Mouse (Mus musculus) CH12.LX (cell line): ENCODE data around the gene Cyp8b1. TPM values are rescaled to one million over a fixed set of nuclear protein-coding genes. Genes with fewer than 3 reads are reported as not detected.

ENCODE experiments used
- DNase-seq: peaks from one replicate; pipeline ENCODE4 v3.0.0-alpha.2; 2013; ENCODE audit errors: extremely low read depth
- H3K27ac ChIP-seq: 2 replicates; pipeline ENCODE4 v1.5.1; 2012; ENCODE audit warnings: low read depth, mild to moderate bottlenecking, control low read depth, moderate library complexity; ENCODE audit not compliant: insufficient read depth
- H3K27me3 ChIP-seq: replicated peaks from 2 replicates; pipeline ENCODE3; 2012; ENCODE audit warnings: inconsistent platforms
- H3K36me3 ChIP-seq, 2 experiments: replicated peaks in 1 of 2; 2 replicates each; pipeline versions ENCODE3 to v1.6.1; 2012; ENCODE audit warnings: inconsistent platforms in 1 of 2, low read length in 1 of 2, mild to moderate bottlenecking in 1 of 2, mixed read lengths in 1 of 2, moderate library complexity in 1 of 2; ENCODE audit not compliant: control insufficient read depth in 1 of 2, insufficient read depth in 1 of 2
- H3K4me1 ChIP-seq, 2 experiments: 2 replicates each; pipeline ENCODE4 v1.6.1; 2012; ENCODE audit warnings: inconsistent platforms in 1 of 2, moderate library complexity in 1 of 2; ENCODE audit not compliant: insufficient read depth in 2 of 2, control insufficient read depth in 1 of 2
- H3K4me2 ChIP-seq: 2 replicates; pipeline ENCODE4 v1.6.1; 2012; ENCODE audit warnings: low read depth, mild to moderate bottlenecking, control low read depth; ENCODE audit not compliant: poor library complexity, insufficient read depth, severe bottlenecking
- H3K4me3 ChIP-seq, 3 experiments: fragments of 150-350 bp in 1 of 3; sonication (generic) in 1 of 3; replicated peaks in 1 of 3; 2 replicates each; pipeline versions ENCODE3 to v1.5.1; 2011 to 2012; ENCODE audit warnings: low read depth in 2 of 3, low read length in 2 of 3, mild to moderate bottlenecking in 2 of 3, moderate library complexity in 2 of 3, control low read depth in 1 of 3, improper control_type of control experiment in 1 of 3, inconsistent platforms in 1 of 3, mixed read lengths in 1 of 3; ENCODE audit not compliant: poor library complexity in 1 of 3
- H3K79me2 ChIP-seq: replicated peaks from 2 replicates; pipeline ENCODE4 v1.6.1; 2012; ENCODE audit warnings: mild to moderate bottlenecking, moderate library complexity; ENCODE audit not compliant: control insufficient read depth, poor library complexity, insufficient read depth, severe bottlenecking; ENCODE audit errors: extremely low read depth
- H3K9ac ChIP-seq: 2 replicates; pipeline ENCODE4 v1.6.1; 2012; ENCODE audit warnings: low read depth, mild to moderate bottlenecking, control low read depth, moderate library complexity; ENCODE audit not compliant: insufficient read depth
- H3K9me3 ChIP-seq: replicated peaks from 2 replicates; pipeline ENCODE3; 2012; ENCODE audit warnings: low read length, inconsistent platforms, mixed read lengths
- CHD1 ChIP-seq: IDR thresholded peaks from 2 replicates; pipeline ENCODE4 v1.6.1; 2012; ENCODE audit warnings: low read depth, low read length, improper control_type of control experiment, inconsistent platforms
- CHD2 ChIP-seq: IDR thresholded peaks from 2 replicates; pipeline ENCODE4 v1.6.1; 2011; ENCODE audit warnings: low read length, improper control_type of control experiment
- E2F4 ChIP-seq: IDR thresholded peaks from 2 replicates; pipeline ENCODE4 v1.6.1; 2011; ENCODE audit warnings: low read depth, low read length, improper control_type of control experiment; ENCODE audit not compliant: insufficient replicate concordance
- ELF1 ChIP-seq: IDR thresholded peaks from 2 replicates; pipeline ENCODE4 v1.6.1; 2014; ENCODE audit warnings: low read depth, mild to moderate bottlenecking, inconsistent platforms, low read length, improper control_type of control experiment
- EP300 ChIP-seq: IDR thresholded peaks from 2 replicates; pipeline ENCODE4 v1.6.1; 2011; ENCODE audit warnings: low read length, improper control_type of control experiment
- GABPA ChIP-seq: IDR thresholded peaks from 2 replicates; pipeline ENCODE4 v1.6.1; 2012; ENCODE audit warnings: low read depth, low read length, improper control_type of control experiment, inconsistent platforms; ENCODE audit not compliant: insufficient replicate concordance
- IRF4 ChIP-seq: IDR thresholded peaks from 2 replicates; pipeline ENCODE4 v1.6.1; 2014; ENCODE audit warnings: low read depth, mild to moderate bottlenecking, inconsistent platforms, low read length, improper control_type of control experiment
- JUN ChIP-seq: IDR thresholded peaks from 2 replicates; pipeline ENCODE4 v1.6.1; 2011; ENCODE audit warnings: low read depth, mild to moderate bottlenecking, low read length, improper control_type of control experiment, moderate library complexity; ENCODE audit not compliant: insufficient read depth
- MAFK ChIP-seq: IDR thresholded peaks from 2 replicates; pipeline ENCODE4 v1.6.1; 2011; ENCODE audit warnings: low read length, improper control_type of control experiment; ENCODE audit not compliant: insufficient replicate concordance
- MAX ChIP-seq: IDR thresholded peaks from 2 replicates; pipeline ENCODE4 v1.6.1; 2011; ENCODE audit warnings: low read length, improper control_type of control experiment
- MAZ ChIP-seq: IDR thresholded peaks from 2 replicates; pipeline ENCODE4 v1.6.1; 2012; ENCODE audit warnings: low read depth, mild to moderate bottlenecking, inconsistent platforms, low read length, improper control_type of control experiment, moderate library complexity
- MEF2A ChIP-seq: IDR thresholded peaks from 2 replicates; pipeline ENCODE4 v1.6.1; 2014; ENCODE audit warnings: low read depth, mild to moderate bottlenecking, inconsistent platforms, low read length, improper control_type of control experiment, borderline replicate concordance
- MYC ChIP-seq: IDR thresholded peaks from 2 replicates; pipeline ENCODE4 v1.6.1; 2011; ENCODE audit warnings: low read depth, mild to moderate bottlenecking, improper control_type of control experiment, low read length
- NELFE ChIP-seq: IDR thresholded peaks from 2 replicates; pipeline ENCODE4 v1.6.1; 2011; ENCODE audit warnings: low read depth, low read length, improper control_type of control experiment
- NRF1 ChIP-seq: IDR thresholded peaks from 2 replicates; pipeline ENCODE4 v1.6.1; 2014; ENCODE audit warnings: low read depth, mild to moderate bottlenecking, inconsistent platforms, low read length, improper control_type of control experiment, moderate library complexity
- PAX5 ChIP-seq: IDR thresholded peaks from 2 replicates; pipeline ENCODE4 v1.6.1; 2012; ENCODE audit warnings: low read length, inconsistent platforms, mixed read lengths
- POLR2A ChIP-seq: IDR thresholded peaks from 2 replicates; pipeline ENCODE4 v1.6.1; 2011; ENCODE audit warnings: low read depth, mild to moderate bottlenecking, improper control_type of control experiment, low read length
- POLR2AphosphoS2 ChIP-seq: IDR thresholded peaks from 2 replicates; pipeline ENCODE4 v1.6.1; 2011; ENCODE audit warnings: low read depth, low read length, improper control_type of control experiment
- RAD21 ChIP-seq: IDR thresholded peaks from 2 replicates; pipeline ENCODE4 v1.6.1; 2011; ENCODE audit warnings: low read depth, mild to moderate bottlenecking, low read length, improper control_type of control experiment, moderate library complexity
- RCOR1 ChIP-seq: conservative IDR thresholded peaks from 2 replicates; pipeline ENCODE4 v1.6.1; 2012; ENCODE audit warnings: low read depth, mild to moderate bottlenecking, inconsistent platforms, low read length, improper control_type of control experiment
- SIN3A ChIP-seq: IDR thresholded peaks from 2 replicates; pipeline ENCODE4 v1.6.1; 2012; ENCODE audit warnings: low read length, improper control_type of control experiment, inconsistent platforms
- SMC3 ChIP-seq: IDR thresholded peaks from 2 replicates; pipeline ENCODE4 v1.6.1; 2011; ENCODE audit warnings: low read depth, low read length, improper control_type of control experiment
- TBP ChIP-seq: conservative IDR thresholded peaks from 2 replicates; pipeline ENCODE4 v1.6.1; 2011; ENCODE audit warnings: low read depth, low read length, improper control_type of control experiment
- USF1 ChIP-seq: IDR thresholded peaks from 2 replicates; pipeline ENCODE4 v1.6.1; 2014; ENCODE audit warnings: low read depth, mild to moderate bottlenecking, inconsistent platforms, low read length, improper control_type of control experiment
- ZC3H11A ChIP-seq: IDR thresholded peaks from 2 replicates; pipeline ENCODE4 v1.6.1; 2012; ENCODE audit warnings: low read depth, mild to moderate bottlenecking, inconsistent platforms, low read length, improper control_type of control experiment
- ZKSCAN1 ChIP-seq: IDR thresholded peaks from 2 replicates; pipeline ENCODE4 v1.6.1; 2012; ENCODE audit warnings: low read depth, inconsistent platforms, low read length, improper control_type of control experiment, borderline replicate concordance
- ZMIZ1 ChIP-seq: IDR thresholded peaks from 2 replicates; pipeline ENCODE4 v1.6.1; 2012; ENCODE audit warnings: low read depth, mild to moderate bottlenecking, inconsistent platforms, low read length, improper control_type of control experiment
- dilution Hi-C: fragments of 300-500 bp; cut with MboI; formaldehyde crosslinking; loops from 2 replicates; pipeline ENCODE4 v1.14.3; 2020; ENCODE audit warnings: low sequenced_read_pairs; ENCODE audit not compliant: extremely low pct_unique_long_range_greater_than_20kb, extremely low pct_ligation_motif_present
- in situ Hi-C: fragments of 300-500 bp; cut with MboI; formaldehyde crosslinking; loops from 3 replicates; pipeline ENCODE4 v1.14.3; 2019; ENCODE audit warnings: low sequenced_read_pairs, low pct_ligation_motif_present, low pct_unique_long_range_greater_than_20kb, mixed read lengths
- polyA plus RNA-seq: library from polyadenylated mRNA; unstranded; fragments of >175 nt; gene quantifications from 2 replicates; pipeline ENCODE4 v1.2.1, GENCODE M21; 2012; ENCODE audit warnings: low read depth; ENCODE audit not compliant: insufficient read length
- total RNA-seq, 2 experiments: library from RNA; depleted of rRNA; stranded (reverse); fragments of 300-350 nt in 1 of 2; fragments of >200 nt in 1 of 2; gene quantifications; 2 replicates each; pipeline ENCODE4 v1.2.3; 2012 to 2014

The Cyp8b1 gene
- total and polyA plus RNA-seq, 3 experiments, result 0.27 TPM; not detected in 2

DNA sequence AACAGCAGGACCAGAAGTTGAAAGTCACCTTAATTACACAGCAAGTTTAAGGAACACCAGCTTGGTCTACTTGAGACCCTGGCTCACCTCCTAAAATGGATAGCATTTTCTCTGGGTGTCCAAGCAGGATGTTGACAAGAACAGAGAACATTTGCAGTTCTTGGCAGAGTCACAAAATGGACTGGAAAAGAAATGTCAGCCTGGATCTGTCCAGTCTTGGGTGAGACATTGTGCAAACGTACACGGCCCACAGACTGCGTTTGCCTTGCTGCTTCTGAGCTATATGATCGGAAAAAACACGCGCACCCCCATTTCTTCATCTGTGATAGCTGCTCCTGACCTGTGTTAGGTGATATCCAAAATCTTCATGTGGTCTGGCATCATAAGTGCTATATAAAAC, 48.5 kb downstream of the Cyp8b1 start:
- Histone ChIP-seq H3K4me1 (no peaks in the 10 kb centered on the region), H3K36me3 (no peaks in the 10 kb centered on the region), H3K9me3 (no peaks in the 10 kb centered on the region), H3K27ac (no peak overlapping the region), H3K79me2 (no peaks in the 10 kb centered on the region), H3K27me3 (peaks cover 8% of the 10 kb centered on the region), H3K9ac (no peak overlapping the region), H3K4me2 (no peak overlapping the region), H3K4me3 (no peak overlapping the region)
- DNase-seq, result no peak
- dilution Hi-C loops (no loop called here), in situ Hi-C loops (no loop called here)
- TF ChIP-seq EP300 (no peak), CHD1 (no peak), MAFK (no peak), MAZ (no peak), RAD21 (no peak), JUN (no peak), NRF1 (no peak), MAX (no peak), PAX5 (no peak), MEF2A (no peak), TBP (no peak), RCOR1 (no peak), ZKSCAN1 (no peak), POLR2A (no peak), GABPA (no peak), NELFE (no peak), ZMIZ1 (no peak)

DNA sequence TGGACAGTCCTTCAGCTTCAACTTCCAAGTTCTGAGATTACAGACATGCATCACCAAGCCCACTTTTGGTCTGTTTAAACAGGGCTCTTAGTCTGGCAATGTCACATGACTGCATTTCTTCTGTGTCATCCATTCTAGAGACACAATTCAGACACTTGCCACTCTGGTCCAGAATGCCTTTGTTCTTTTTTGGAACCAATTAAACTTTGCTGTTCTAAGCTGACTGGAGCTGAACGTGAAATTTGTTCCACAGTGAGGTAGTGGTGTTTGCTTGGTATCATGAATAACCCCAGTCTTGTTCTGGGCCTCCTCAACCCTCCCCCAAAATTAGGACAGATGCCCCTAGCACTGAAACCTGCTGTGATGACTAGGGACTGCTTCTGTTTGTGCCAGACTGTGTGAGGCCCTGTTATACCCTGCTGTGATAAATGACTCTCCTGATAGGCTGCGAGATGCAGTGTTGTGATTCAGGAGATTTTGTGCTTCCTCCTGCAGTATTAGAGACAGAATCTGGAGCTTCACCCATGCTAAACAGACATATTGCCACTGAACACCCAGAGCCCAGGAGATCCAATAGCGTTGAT, 50.6 kb downstream of the Cyp8b1 start:
- Histone ChIP-seq H3K4me2 (no peak overlapping the region), H3K27ac (no peak overlapping the region), H3K9ac (no peak overlapping the region), H3K27me3 (peaks cover 2% of the 10 kb centered on the region), H3K9me3 (no peaks in the 10 kb centered on the region), H3K4me1 (no peaks in the 10 kb centered on the region), H3K36me3 (no peaks in the 10 kb centered on the region), H3K4me3 (no peak overlapping the region), H3K79me2 (no peaks in the 10 kb centered on the region)
- dilution Hi-C loops, result no loop called here
- in situ Hi-C loops, result no loop called here
- TF ChIP-seq E2F4 (no peak), ZMIZ1 (no peak), IRF4 (no peak), ELF1 (no peak), JUN (no peak), ZC3H11A (no peak), MAFK (no peak), MEF2A (no peak), POLR2AphosphoS2 (no peak), MYC (no peak), POLR2A (no peak), USF1 (no peak), SIN3A (no peak), CHD1 (no peak), NRF1 (no peak), SMC3 (no peak), RAD21 (no peak), CHD2 (no peak), TBP (no peak)
- DNase-seq, result no peak
